Mouse (Mus musculus) adipocyte (in vitro differentiated cells): ENCODE data around the gene Wnt5b.

Experiments
- DNase-seq: peaks from one replicate; pipeline ENCODE4 v3.0.0-alpha.2; 2016; ENCODE audit warnings: low spot score

Wnt5b gene

GRCm38 (mm10) chr6:119521931-119522391 lies 22.2 kb downstream of the Wnt5b start:
- DNase-seq = no peak

GRCm38 (mm10) chr6:119521482-119521900 lies 22.7 kb downstream of the Wnt5b start:
- DNase-seq = no peak

GRCm38 (mm10) chr6:119520731-119521130 lies 23.4 kb downstream of the Wnt5b start:
- DNase-seq = no peak

GRCm38 (mm10) chr6:119514085-119514484 lies 30.1 kb downstream of the Wnt5b start:
- no peak for DNase-seq

GRCm38 (mm10) chr6:119513452-119513851 lies 30.7 kb downstream of the Wnt5b start:
- no peak for DNase-seq

- no peak for DNase-seq
Measured at GRCm38 (mm10) chr6:119512701-119513100, 31.4 kb downstream of the Wnt5b start.

- DNase-seq = no peak
Measured at GRCm38 (mm10) chr6:119509437-119510037, 34.6 kb downstream of the Wnt5b start.

- DNase-seq = no peak
Measured at GRCm38 (mm10) chr6:119508634-119509375, 35.3 kb downstream of the Wnt5b start.

GRCm38 (mm10) chr6:119508221-119508620 lies 35.9 kb downstream of the Wnt5b start:
- no peak for DNase-seq

GRCm38 (mm10) chr6:119505525-119506225 lies 38.5 kb downstream of the Wnt5b start:
- DNase-seq = no peak

GRCm38 (mm10) chr6:119504756-119505155 lies 39.4 kb downstream of the Wnt5b start:
- DNase-seq = no peak

GRCm38 (mm10) chr6:119502031-119502430 lies 42.1 kb downstream of the Wnt5b start:
- no peak for DNase-seq

GRCm38 (mm10) chr6:119500086-119500485 lies 44.1 kb downstream of the Wnt5b start:
- DNase-seq = no peak

GRCm38 (mm10) chr6:119499271-119499670 lies 44.9 kb downstream of the Wnt5b start:
- no peak for DNase-seq

GRCm38 (mm10) chr6:119492630-119493014 lies 51.5 kb downstream of the Wnt5b start:
- DNase-seq = no peak

GRCm38 (mm10) chr6:119491997-119492629 lies 52.0 kb downstream of the Wnt5b start:
- no peak for DNase-seq

- no peak for DNase-seq
Measured at GRCm38 (mm10) chr6:119491006-119491405, 53.1 kb downstream of the Wnt5b start.

- DNase-seq = no peak
Measured at GRCm38 (mm10) chr6:119490549-119490948, 53.6 kb downstream of the Wnt5b start.

- DNase-seq = peak; percentile 63
Measured at GRCm38 (mm10) chr6:119489765-119490164, 54.4 kb downstream of the Wnt5b start.

- peak; percentile 83 for DNase-seq
Measured at GRCm38 (mm10) chr6:119487619-119488018, 56.5 kb downstream of the Wnt5b start.

GRCm38 (mm10) chr6:119487085-119487458 lies 57.1 kb downstream of the Wnt5b start:
- DNase-seq = no peak

GRCm38 (mm10) chr6:119486381-119487084 lies 57.6 kb downstream of the Wnt5b start:
- DNase-seq = no peak
